Mouse (Mus musculus) liver, embryonic 16.5 days (tissue): ENCODE data around the gene Bex6. TPM values are rescaled to one million over a fixed set of nuclear protein-coding genes. Genes with fewer than 3 reads are reported as not detected.
"Not testable (repeated sequence)": the region's sequence is repeated elsewhere in the genome, so short reads cannot be mapped to it uniquely, and the experiment has no call there.

Source experiments
- ATAC-seq: fragments of 200-750 bp; cut with Nextera tagmentation; 2 replicates; pipeline ENCODE4 v1.8.0; 2017; ENCODE audit warnings: low read depth, mild to moderate bottlenecking, moderate number of reproducible peaks, moderate library complexity
- H3K27ac ChIP-seq: fragments of 300-500 bp; sonication (generic); 2 replicates; pipeline ENCODE4 v1.5.1; 2014; ENCODE audit warnings: mild to moderate bottlenecking, low read length
- H3K27me3 ChIP-seq: fragments of 300-500 bp; sonication (generic); 2 replicates; pipeline ENCODE4 v1.6.1; 2014; ENCODE audit warnings: low read depth, low read length, mixed read lengths; ENCODE audit not compliant: control insufficient read depth, insufficient read depth
- H3K36me3 ChIP-seq: fragments of 300-500 bp; sonication (generic); 2 replicates; pipeline ENCODE4 v1.6.1; 2014; ENCODE audit warnings: mild to moderate bottlenecking; ENCODE audit not compliant: control insufficient read depth, insufficient read depth
- H3K4me1 ChIP-seq: fragments of 300-500 bp; sonication (generic); 2 replicates; pipeline ENCODE4 v1.6.1; 2014; ENCODE audit warnings: low read depth, low read length, mixed read lengths; ENCODE audit not compliant: control insufficient read depth
- H3K4me2 ChIP-seq: fragments of 300-500 bp; sonication (generic); 2 replicates; pipeline ENCODE4 v1.6.1; 2014; ENCODE audit warnings: low read depth, low read length, mixed read lengths
- H3K4me3 ChIP-seq: fragments of 300-500 bp; sonication (generic); 2 replicates; pipeline ENCODE4 v1.5.1; 2014; ENCODE audit warnings: low read depth, mild to moderate bottlenecking, low read length
- H3K9ac ChIP-seq: fragments of 300-500 bp; sonication (generic); 2 replicates; pipeline ENCODE4 v1.6.1; 2014; ENCODE audit warnings: low read depth, low read length
- H3K9me3 ChIP-seq: fragments of 300-500 bp; sonication (generic); replicated peaks from 2 replicates; pipeline ENCODE4 v1.6.1; 2016; ENCODE audit warnings: low read length; ENCODE audit not compliant: control insufficient read depth
- WGBS: fragments of 180-500 bp; shearing (Covaris S2); extraction: QIAGEN DNeasy Blood & Tissue Kit; methylation state at CpG from one replicate; pipeline ENCODE4 v1.1.7; 2014; ENCODE audit not compliant: insufficient replicate concordance; 5-methylcytosine and 5-hydroxymethylcytosine counted together
- polyA plus RNA-seq: library from polyadenylated mRNA; unstranded; fragments of >200 nt; fragmentation: Nextera tagmentation; extraction: Ambion mirVana; gene quantifications from 2 replicates; pipeline ENCODE4 v1.2.1, GENCODE M21; 2015

The Bex6 gene
- polyA plus RNA-seq, 1 experiment from 2014 or later, result 0.90 TPM

DNA sequence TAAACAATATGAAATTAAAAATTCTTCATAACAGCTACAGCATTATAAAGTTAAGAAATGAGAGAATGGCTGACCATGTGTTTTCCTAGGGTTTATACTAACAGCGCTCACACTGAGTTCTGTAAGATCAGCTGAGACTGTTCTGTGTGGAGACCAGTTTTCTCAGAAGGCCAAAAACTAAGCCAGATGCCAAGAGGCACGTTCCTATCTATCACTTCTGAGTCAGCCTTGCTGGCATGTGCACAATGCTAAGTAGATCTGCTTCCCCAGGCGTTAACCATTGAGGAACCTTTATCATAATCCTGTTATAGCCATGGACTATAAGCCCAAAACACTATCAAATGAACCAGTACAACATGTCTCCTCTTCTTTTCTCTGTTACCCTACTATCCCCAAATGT, 52.4 kb downstream of the Bex6 start:
- H3K9me3 ChIP-seq, H3K4me2 ChIP-seq, ATAC-seq, H3K9ac ChIP-seq, H3K27me3 ChIP-seq, H3K36me3 ChIP-seq, H3K4me3 ChIP-seq, H3K4me1 ChIP-seq, H3K27ac ChIP-seq: not testable (repeated sequence)
- WGBS, result 74% methylated on average over 3 of the region's 3 CpGs

Other genes starting within 250 kb of the Bex6 start
- gene Pigz, start 246.0 kb upstream of the Bex6 start, polyA plus RNA-seq, result 0.37 and 0.48 TPM in 2 replicates
- gene 0610012G03Rik, start 231.3 kb upstream of the Bex6 start, polyA plus RNA-seq, result 36.7 and 37.4 TPM in 2 replicates
- 25.8 and 26.8 TPM in 2 replicates for gene Ncbp2, start 231.3 kb upstream of the Bex6 start, polyA plus RNA-seq
- 4.9 and 5.4 TPM in 2 replicates for gene Senp5, start 176.5 kb upstream of the Bex6 start, polyA plus RNA-seq
- 9.7 and 10.6 TPM in 2 replicates for gene Pak2, start 100.5 kb upstream of the Bex6 start, polyA plus RNA-seq
- gene Pigx, start 80.1 kb upstream of the Bex6 start, polyA plus RNA-seq, result 33.7 and 36.0 TPM in 2 replicates
- gene Cep19, start 80.0 kb upstream of the Bex6 start, polyA plus RNA-seq, result 5.6 and 5.8 TPM in 2 replicates
- gene Nrros, start 14.2 kb upstream of the Bex6 start, polyA plus RNA-seq, result 22.8 and 23.3 TPM in 2 replicates
- 1.5 and 1.6 TPM in 2 replicates for gene Fbxo45, start 67.3 kb downstream of the Bex6 start, polyA plus RNA-seq
- gene Wdr53, start 67.4 kb downstream of the Bex6 start, polyA plus RNA-seq, result 9.8 and 11.4 TPM in 2 replicates
- gene Smco1, start 91.6 kb downstream of the Bex6 start, polyA plus RNA-seq, result not detected in 2 replicates
- gene Rnf168, start 97.6 kb downstream of the Bex6 start, polyA plus RNA-seq, result 10.9 and 11.9 TPM in 2 replicates
- 10.2 TPM in 2 replicates for gene Ubxn7, start 152.4 kb downstream of the Bex6 start, polyA plus RNA-seq
- gene Tm4sf19, start 220.7 kb downstream of the Bex6 start, polyA plus RNA-seq, result not detected in 2 replicates
- 4.8 and 5.0 TPM in 2 replicates for gene Tctex1d2, start 239.9 kb downstream of the Bex6 start, polyA plus RNA-seq